Mouse (Mus musculus) intestine, embryonic 14.5 days (tissue): ENCODE data around the gene Map2k5. TPM values are rescaled to one million over a fixed set of nuclear protein-coding genes. Genes with fewer than 3 reads are reported as not detected.

Experiments
- ATAC-seq: fragments of 200-750 bp; cut with Nextera tagmentation; replicated peaks from 2 replicates; pipeline ENCODE4 v1.8.0; 2017; ENCODE audit warnings: low read depth, moderate number of reproducible peaks, moderate TSS enrichment, moderate library complexity; ENCODE audit not compliant: low FRiP score, low TSS enrichment
- DNase-seq: peaks from one replicate; pipeline ENCODE4 v3.0.0-alpha.2; 2018; ENCODE audit warnings: low spot score
- H3K27ac ChIP-seq: fragments of 300-500 bp; sonication (generic); 2 replicates; pipeline ENCODE4 v1.5.1; 2014; ENCODE audit warnings: low read depth, mild to moderate bottlenecking, control low read depth
- H3K27me3 ChIP-seq: fragments of 300-500 bp; sonication (generic); replicated peaks from 2 replicates; pipeline ENCODE4 v1.6.1; 2014; ENCODE audit warnings: low read length, control low read depth; ENCODE audit not compliant: control insufficient read depth, insufficient read depth
- H3K36me3 ChIP-seq: fragments of 300-500 bp; sonication (generic); 2 replicates; pipeline ENCODE4 v1.6.1; 2014; ENCODE audit warnings: low read length, control low read depth; ENCODE audit not compliant: control insufficient read depth, insufficient read depth
- H3K4me1 ChIP-seq: fragments of 300-500 bp; sonication (generic); replicated peaks from 2 replicates; pipeline ENCODE4 v1.6.1; 2014; ENCODE audit warnings: low read length, control low read depth, mixed read lengths; ENCODE audit not compliant: control insufficient read depth, insufficient read depth
- H3K4me2 ChIP-seq: fragments of 300-500 bp; sonication (generic); 2 replicates; pipeline ENCODE4 v1.6.1; 2014; ENCODE audit warnings: low read length
- H3K4me3 ChIP-seq: fragments of 300-500 bp; sonication (generic); 2 replicates; pipeline ENCODE4 v1.5.1; 2014; ENCODE audit warnings: low read depth, low read length, control low read depth, mixed read lengths
- H3K9ac ChIP-seq: fragments of 300-500 bp; sonication (generic); 2 replicates; pipeline ENCODE4 v1.6.1; 2014; ENCODE audit warnings: mild to moderate bottlenecking, low read length
- H3K9me3 ChIP-seq: fragments of 300-500 bp; sonication (generic); 2 replicates; pipeline ENCODE4 v1.6.1; 2016; ENCODE audit warnings: low read length, control low read depth; ENCODE audit not compliant: control insufficient read depth
- WGBS: fragments of 180-500 bp; shearing (Covaris S2); extraction: QIAGEN DNeasy Blood & Tissue Kit; methylation state at CpG from one replicate; pipeline ENCODE4 v1.1.7; 2014; 5-methylcytosine and 5-hydroxymethylcytosine counted together
- polyA plus RNA-seq: library from polyadenylated mRNA; unstranded; fragments of >200 nt; fragmentation: Nextera tagmentation; extraction: Ambion mirVana; gene quantifications from 2 replicates; pipeline ENCODE4 v1.2.1, GENCODE M21; 2014

Gene Map2k5
- polyA plus RNA-seq, 1 experiment from 2014 or later: 31.2 TPM

DNA sequence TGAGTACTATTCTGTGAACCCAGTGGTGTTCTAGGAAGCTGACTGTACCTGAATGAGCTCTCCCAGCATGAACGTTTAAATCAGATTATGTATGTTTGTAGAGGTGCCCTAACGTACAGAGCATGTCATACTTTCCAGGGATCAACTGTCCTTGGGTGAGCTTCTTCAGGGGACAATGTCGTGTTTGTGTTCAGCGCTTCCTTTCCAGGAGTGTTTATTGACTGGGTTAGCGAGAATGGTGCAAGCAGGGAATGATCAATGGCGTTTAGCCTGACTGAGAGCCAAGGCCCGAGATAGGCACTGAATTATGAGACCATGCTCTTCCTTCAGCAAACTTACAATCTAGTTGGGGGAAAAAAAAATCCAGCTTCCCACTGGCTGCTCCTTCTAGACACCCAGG is 193.8 kb downstream of the Map2k5 start:
- 51% methylated on average over 7 of the region's 7 CpGs for WGBS
- H3K9me3 ChIP-seq: no peaks in the 10 kb centered on the region
- no peak overlapping the region for H3K9ac ChIP-seq
- no peak for DNase-seq
- no peak overlapping the region for H3K4me3 ChIP-seq
- no peak overlapping the region for H3K4me2 ChIP-seq
- no peak overlapping the region for H3K27ac ChIP-seq
- 0 out of 2 replicates have a peak, but pooled peaks cover 8% of the 10 kb centered on the region for H3K36me3 ChIP-seq
- no peaks in the 10 kb centered on the region; the same call in 1 of the 2 replicates for H3K4me1 ChIP-seq
- no peaks in the 10 kb centered on the region for H3K27me3 ChIP-seq
- no peak for ATAC-seq

GRCm38 (mm10) chr9:63182306-63182960 is 195.3 kb downstream of the Map2k5 start:
- Histone ChIP-seq H3K4me2 (no peak overlapping the region), H3K27me3 (no peaks in the 10 kb centered on the region), H3K36me3 (0 out of 2 replicates have a peak, but pooled peaks cover 8% of the 10 kb centered on the region), H3K4me1 (no peaks in the 10 kb centered on the region; the same call in 1 of the 2 replicates), H3K4me3 (no peak overlapping the region), H3K9ac (no peak overlapping the region), H3K9me3 (no peaks in the 10 kb centered on the region), H3K27ac (no peak overlapping the region)
- DNase-seq: no peak
- 48% methylated on average over 14 of the region's 14 CpGs for WGBS
- ATAC-seq: no peak

DNA sequence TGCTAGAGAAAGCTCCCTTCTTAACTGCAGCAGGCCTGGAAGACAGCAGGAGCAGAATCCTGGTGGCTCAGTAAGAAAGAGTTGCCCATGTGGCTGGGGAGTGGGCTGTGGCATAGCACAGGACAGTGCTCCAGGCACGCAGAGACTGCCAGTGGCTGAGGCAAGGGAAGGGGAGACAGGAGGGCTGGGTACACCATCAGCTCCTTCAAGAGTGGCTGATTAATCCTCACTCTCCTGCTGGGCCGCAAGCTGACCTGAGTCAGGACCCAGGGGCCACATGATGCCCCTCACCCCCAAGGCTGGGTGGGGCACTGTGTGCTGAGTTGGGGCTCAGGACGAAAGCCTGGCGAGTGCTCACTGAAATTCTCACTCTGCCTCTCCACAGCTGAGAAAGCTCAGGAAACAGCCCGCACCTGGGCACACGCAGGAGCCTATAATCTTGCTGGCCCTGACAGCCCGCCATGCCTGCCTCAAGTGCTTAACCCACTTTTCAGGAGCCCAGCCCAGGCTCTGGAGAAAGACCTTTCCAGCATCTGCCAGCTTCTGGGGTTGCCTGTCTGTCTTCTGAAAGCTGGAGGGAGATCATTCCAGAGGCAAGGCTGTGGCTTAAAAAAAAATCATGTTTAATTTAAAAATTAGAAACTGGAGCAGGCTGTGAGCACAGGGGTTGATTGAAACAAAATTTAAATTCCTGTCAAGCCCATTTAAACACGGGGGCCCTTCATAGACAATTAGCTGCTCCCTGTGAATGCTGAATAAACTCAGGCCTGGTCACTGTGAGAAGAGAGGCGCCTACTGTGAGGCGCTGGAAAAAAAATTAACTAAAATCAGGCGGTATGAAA is 196.1 kb downstream of the Map2k5 start:
- ATAC-seq (no peak), DNase-seq (no peak)
- no peak overlapping the region for H3K4me2 ChIP-seq
- no peaks in the 10 kb centered on the region for H3K4me1 ChIP-seq
- no peak overlapping the region for H3K4me3 ChIP-seq
- WGBS: 62% methylated on average over 11 of the region's 11 CpGs
- H3K9ac ChIP-seq: no peak overlapping the region
- H3K27me3 ChIP-seq: no peaks in the 10 kb centered on the region
- no peaks in the 10 kb centered on the region for H3K9me3 ChIP-seq
- no peak overlapping the region for H3K27ac ChIP-seq
- H3K36me3 ChIP-seq: 0 out of 2 replicates have a peak, but pooled peaks cover 8% of the 10 kb centered on the region

DNA sequence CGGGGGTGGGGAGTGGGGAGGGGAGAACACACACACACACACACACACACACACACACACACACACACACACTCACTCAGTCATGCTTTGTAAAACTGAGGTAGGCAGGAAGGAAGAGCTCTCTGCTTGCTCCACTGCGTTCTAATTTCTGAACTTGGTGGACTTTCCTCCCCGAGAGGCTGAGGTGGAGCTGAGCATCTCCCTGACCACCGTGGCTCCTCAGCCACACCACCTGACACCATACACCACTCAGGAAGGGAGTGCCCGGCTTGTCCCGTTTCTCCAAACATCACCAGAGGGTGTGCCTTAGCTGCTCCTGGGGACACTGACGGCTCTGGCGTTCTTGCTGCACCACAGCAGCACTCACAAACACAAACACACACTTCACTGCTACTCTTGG is 199.4 kb downstream of the Map2k5 start:
- Histone ChIP-seq H3K4me2 (no peak overlapping the region), H3K27me3 (no peaks in the 10 kb centered on the region), H3K4me3 (no peak overlapping the region), H3K4me1 (no peaks in the 10 kb centered on the region), H3K9me3 (no peaks in the 10 kb centered on the region), H3K36me3 (peaks cover 11% of the 10 kb centered on the region; the same call in 1 of the 2 replicates), H3K27ac (no peak overlapping the region), H3K9ac (no peak overlapping the region)
- no peak for DNase-seq
- ATAC-seq: no peak
- WGBS: 79% methylated on average over 8 of the region's 8 CpGs

DNA sequence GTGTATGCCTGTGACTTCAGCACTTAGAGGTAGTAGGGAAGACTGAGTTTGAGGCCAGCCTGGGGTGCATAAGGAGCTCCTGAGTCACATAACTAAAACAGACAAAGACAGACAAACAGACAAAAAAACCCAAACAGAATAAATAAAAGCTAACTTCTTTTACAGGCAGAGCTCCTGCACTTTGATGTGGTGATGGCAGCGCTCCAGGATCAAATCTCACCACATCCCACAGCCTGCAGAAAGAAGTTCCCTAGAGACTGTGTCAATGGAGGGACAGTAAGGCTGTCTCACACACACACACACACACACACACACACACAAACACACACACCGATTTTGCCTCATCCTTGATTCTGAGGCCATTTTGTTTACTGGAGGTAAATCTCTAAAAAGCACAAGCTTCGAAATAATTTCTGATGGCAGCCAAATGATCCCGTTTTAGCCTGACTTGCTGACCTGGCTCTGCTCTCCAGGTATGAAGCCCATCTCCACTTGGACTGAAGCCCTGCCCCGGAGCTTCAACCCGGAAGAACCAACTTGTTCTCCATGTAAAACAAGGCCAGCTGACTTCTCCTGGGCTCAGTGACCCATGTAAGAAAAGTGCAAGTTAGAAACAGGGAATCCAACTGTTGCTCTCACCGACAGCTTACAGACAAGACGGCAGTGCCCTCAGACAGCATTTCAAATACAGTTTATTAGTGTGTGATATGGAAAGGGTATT is 203.5 kb downstream of the Map2k5 start:
- ATAC-seq: no peak
- Histone ChIP-seq H3K27me3 (no peaks in the 10 kb centered on the region), H3K4me2 (no peak overlapping the region), H3K9ac (no peak overlapping the region), H3K36me3 (peaks cover 8% of the 10 kb centered on the region; the same call in 1 of the 2 replicates), H3K27ac (no peak overlapping the region), H3K9me3 (no peaks in the 10 kb centered on the region), H3K4me3 (no peak overlapping the region), H3K4me1 (no peaks in the 10 kb centered on the region)
- no peak for DNase-seq
- 87% methylated on average over 8 of the region's 8 CpGs for WGBS

GRCm38 (mm10) chr9:63171951-63172350 is 205.8 kb downstream of the Map2k5 start:
- 36% methylated on average over 2 of the region's 2 CpGs for WGBS
- H3K9ac ChIP-seq: no peak overlapping the region
- no peaks in the 10 kb centered on the region for H3K9me3 ChIP-seq
- no peak overlapping the region for H3K4me3 ChIP-seq
- H3K36me3 ChIP-seq: peaks cover 15% of the 10 kb centered on the region; the same call in 1 of the 2 replicates
- H3K4me1 ChIP-seq: no peaks in the 10 kb centered on the region
- H3K27me3 ChIP-seq: no peaks in the 10 kb centered on the region
- ATAC-seq: no peak
- no peak overlapping the region for H3K4me2 ChIP-seq
- H3K27ac ChIP-seq: no peak overlapping the region
- no peak for DNase-seq

- H3K27ac ChIP-seq: no peak overlapping the region
- no peaks in the 10 kb centered on the region for H3K9me3 ChIP-seq
- 0 out of 2 replicates have a peak, but pooled peaks cover 11% of the 10 kb centered on the region for H3K36me3 ChIP-seq
- H3K9ac ChIP-seq: no peak overlapping the region
- H3K4me3 ChIP-seq: no peak overlapping the region
- DNase-seq (no peak), ATAC-seq (no peak)
- H3K4me1 ChIP-seq: no peaks in the 10 kb centered on the region
- WGBS: 92% methylated on average over 1 of the region's 1 CpGs
- no peaks in the 10 kb centered on the region for H3K27me3 ChIP-seq
- no peak overlapping the region for H3K4me2 ChIP-seq
Observed at GRCm38 (mm10) chr9:63169127-63169526, 208.6 kb downstream of the Map2k5 start.

DNA sequence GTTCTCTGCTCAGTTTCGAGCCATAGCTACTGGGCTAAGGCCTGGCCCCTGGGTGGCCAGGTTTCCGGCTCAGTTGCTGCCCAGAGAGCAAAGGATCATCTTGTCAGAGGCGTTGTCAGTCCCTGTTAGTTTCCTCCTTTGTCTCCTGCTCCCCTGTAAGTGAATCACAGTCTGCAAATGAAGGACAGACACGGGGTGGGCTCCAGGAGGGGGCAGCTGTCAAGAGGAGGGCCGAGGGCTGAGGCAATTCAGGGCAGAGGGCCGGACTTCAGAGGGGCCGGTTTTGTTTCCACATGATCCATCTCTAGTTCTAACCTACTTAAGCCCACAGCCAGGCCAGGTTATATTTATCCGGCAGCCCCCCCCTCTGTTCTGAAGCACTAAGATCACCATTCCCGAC is 212.6 kb downstream of the Map2k5 start:
- no peaks in the 10 kb centered on the region for H3K9me3 ChIP-seq
- H3K4me1 ChIP-seq: no peaks in the 10 kb centered on the region

More for the DNA sequence above, 212.6 kb downstream of the Map2k5 start:
- whole genome bisulfite sequencing: 45% methylated on average over 9 of the region's 9 CpGs
- ATAC-seq (no peak), DNase-seq (no peak)
- 0 out of 2 replicates have a peak, but pooled peaks cover 11% of the 10 kb centered on the region for H3K36me3 ChIP-seq
- H3K9ac ChIP-seq: no peak overlapping the region
- H3K4me3 ChIP-seq: no peak overlapping the region
- H3K4me2 ChIP-seq: no peak overlapping the region
- H3K27me3 ChIP-seq: no peaks in the 10 kb centered on the region
- no peak overlapping the region for H3K27ac ChIP-seq
